Mouse (Mus musculus) forebrain, embryonic 10.5 days (tissue): ENCODE measurements around the gene Tex10. TPM values are rescaled to one million over a fixed set of nuclear protein-coding genes. Genes with fewer than 3 reads are reported as not detected.

ENCODE experiments used
- DNase-seq: peaks from one replicate; pipeline ENCODE4 v3.0.0-alpha.2; 2017; ENCODE audit warnings: low spot score; ENCODE audit errors: extremely low spot score
- H3K27ac ChIP-seq: fragments of 300-500 bp; sonication (generic); 2 replicates; pipeline ENCODE4 v1.5.1; 2016; ENCODE audit warnings: mild to moderate bottlenecking
- H3K27me3 ChIP-seq: fragments of 300-500 bp; sonication (generic); 2 replicates; pipeline ENCODE4 v1.6.1; 2016; ENCODE audit warnings: mild to moderate bottlenecking; ENCODE audit not compliant: poor library complexity, severe bottlenecking
- H3K36me3 ChIP-seq: fragments of 300-500 bp; sonication (generic); replicated peaks from 2 replicates; pipeline ENCODE4 v1.6.1; 2016; ENCODE audit warnings: mild to moderate bottlenecking, moderate library complexity
- H3K4me1 ChIP-seq: fragments of 300-500 bp; sonication (generic); 2 replicates; pipeline ENCODE4 v1.6.1; 2016
- H3K4me3 ChIP-seq: fragments of 300-500 bp; sonication (generic); 2 replicates; pipeline ENCODE4 v1.5.1; 2016; ENCODE audit warnings: mild to moderate bottlenecking, moderate library complexity
- H3K9me3 ChIP-seq: fragments of 300-500 bp; sonication (generic); 2 replicates; pipeline ENCODE4 v1.6.1; 2016; ENCODE audit warnings: mild to moderate bottlenecking, moderate library complexity
- WGBS: fragments of 180-500 bp; shearing (Covaris S2); methylation state at CpG from one replicate; pipeline ENCODE4 v1.1.7; 2016; 5-methylcytosine and 5-hydroxymethylcytosine counted together
- polyA plus RNA-seq: library from polyadenylated mRNA; unstranded; fragments of >200 nt; fragmentation: Nextera tagmentation; extraction: Ambion mirVana; gene quantifications from 2 replicates; pipeline ENCODE4 v1.2.1, GENCODE M21; 2016

The Tex10 gene
- polyA plus RNA-seq, 1 experiment from 2014 or later: 77.1 TPM

DNA sequence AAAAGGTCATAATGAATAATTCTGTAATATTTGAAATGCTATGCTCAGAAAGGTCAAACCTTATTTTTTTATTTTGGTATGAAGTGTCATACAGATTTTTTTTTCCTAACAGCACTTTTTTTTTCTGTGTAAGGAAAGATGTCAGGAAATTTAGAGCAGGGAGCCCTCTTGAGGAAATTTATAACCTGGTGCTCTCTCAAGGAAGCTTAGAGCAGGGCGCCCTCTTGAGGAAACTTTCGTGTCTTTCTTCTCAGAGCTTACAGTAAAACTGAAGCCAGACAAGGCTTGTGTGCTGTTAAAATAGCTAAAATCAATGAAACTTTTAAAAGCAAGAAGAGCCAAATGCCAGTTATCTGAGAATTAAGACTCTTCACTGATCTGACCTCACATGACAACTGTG is 92.3 kb downstream of the Tex10 start:
- Histone ChIP-seq H3K4me3 (no peak overlapping the region), H3K27me3 (no peaks in the 10 kb centered on the region), H3K27ac (no peak overlapping the region), H3K36me3 (no peaks in the 10 kb centered on the region), H3K9me3 (no peaks in the 10 kb centered on the region), H3K4me1 (no peaks in the 10 kb centered on the region)
- 1% methylated on average over 2 of the region's 2 CpGs for WGBS
- DNase-seq: peak; percentile 48

Other genes starting within 250 kb of the Tex10 start
- gene Erp44, start 193.9 kb downstream of the Tex10 start, polyA plus RNA-seq: 59.4 and 59.8 TPM in 2 replicates
- 9.3 and 9.8 TPM in 2 replicates for gene Invs, start 193.7 kb downstream of the Tex10 start, polyA plus RNA-seq
- 63.3 and 65.2 TPM in 2 replicates for gene Msantd3, start 66.5 kb upstream of the Tex10 start, polyA plus RNA-seq
- 53.5 and 64.1 TPM in 2 replicates for gene Tmeff1, start 111.7 kb upstream of the Tex10 start, polyA plus RNA-seq
- gene Cavin4, start 190.1 kb upstream of the Tex10 start, polyA plus RNA-seq: 0.98 and 1.3 TPM in 2 replicates